Mouse (Mus musculus) heart, embryonic 13.5 days (tissue): ENCODE data around the gene Zfp143. TPM values are rescaled to one million over a fixed set of nuclear protein-coding genes. Genes with fewer than 3 reads are reported as not detected.
A peak's percentile ranks its signal among the peaks of the same experiment; 100 is the strongest.
"Not testable (repeated sequence)": the region's sequence is repeated elsewhere in the genome, so short reads cannot be mapped to it uniquely, and the experiment has no call there.

Experiments used
- ATAC-seq: fragments of 200-750 bp; cut with Nextera tagmentation; 2 replicates; pipeline ENCODE4 v1.8.0; 2017; ENCODE audit warnings: moderate TSS enrichment; ENCODE audit not compliant: insufficient number of reproducible peaks, low FRiP score, low TSS enrichment; ENCODE audit errors: extremely low read depth
- H3K27ac ChIP-seq: fragments of 300-500 bp; sonication (generic); replicated peaks from 2 replicates; pipeline ENCODE4 v1.5.1; 2015; ENCODE audit warnings: moderate library complexity, mild to moderate bottlenecking, inconsistent platforms
- H3K27me3 ChIP-seq: fragments of 300-500 bp; sonication (generic); replicated peaks from 2 replicates; pipeline ENCODE4 v1.6.1; 2015; ENCODE audit warnings: mild to moderate bottlenecking, inconsistent platforms
- H3K36me3 ChIP-seq: fragments of 300-500 bp; sonication (generic); 2 replicates; pipeline ENCODE4 v1.6.1; 2015; ENCODE audit warnings: mild to moderate bottlenecking, inconsistent platforms
- H3K4me1 ChIP-seq: fragments of 300-500 bp; sonication (generic); 2 replicates; pipeline ENCODE4 v1.6.1; 2015; ENCODE audit warnings: inconsistent platforms
- H3K4me2 ChIP-seq: fragments of 300-500 bp; sonication (generic); 2 replicates; pipeline ENCODE4 v1.6.1; 2015; ENCODE audit warnings: inconsistent platforms, mild to moderate bottlenecking, moderate library complexity
- H3K4me3 ChIP-seq: fragments of 300-500 bp; sonication (generic); 2 replicates; pipeline ENCODE4 v1.5.1; 2015; ENCODE audit warnings: moderate library complexity, mild to moderate bottlenecking, inconsistent platforms
- H3K9ac ChIP-seq: fragments of 300-500 bp; sonication (generic); 2 replicates; pipeline ENCODE4 v1.6.1; 2015; ENCODE audit warnings: inconsistent platforms, mild to moderate bottlenecking, moderate library complexity
- H3K9me3 ChIP-seq: fragments of 300-500 bp; sonication (generic); 2 replicates; pipeline ENCODE4 v1.6.1; 2016; ENCODE audit warnings: inconsistent platforms
- WGBS: fragments of 180-500 bp; shearing (Covaris S2); methylation state at CpG from one replicate; pipeline ENCODE4 v1.1.7; 2015; ENCODE audit warnings: mixed read lengths; 5-methylcytosine and 5-hydroxymethylcytosine counted together
- polyA plus RNA-seq: library from polyadenylated mRNA; unstranded; fragments of >200 nt; fragmentation: Nextera tagmentation; extraction: Ambion mirVana; gene quantifications from 2 replicates; pipeline ENCODE4 v1.2.1, GENCODE M21; 2015

The Zfp143 gene
- polyA plus RNA-seq, 1 experiment from 2014 or later, result 13.4 TPM

GRCm38 (mm10) chr7:110097106-110097793 is 36.2 kb downstream of the Zfp143 start:
- no peaks in the 10 kb centered on the region for H3K9me3 ChIP-seq
- peaks cover 48% of the 10 kb centered on the region for H3K36me3 ChIP-seq
- H3K27ac ChIP-seq, result no peak overlapping the region; the same call in 1 of the 2 replicates
- WGBS, result 55% methylated on average over 7 of the region's 7 CpGs
- H3K4me3 ChIP-seq, result no peak overlapping the region
- H3K27me3 ChIP-seq, result no peaks in the 10 kb centered on the region
- peak overlapping the region; percentile 21; the same call in 1 of the 2 replicates for H3K9ac ChIP-seq
- ATAC-seq, result no peak
- H3K4me2 ChIP-seq, result no peak overlapping the region
- peaks cover 8% of the 10 kb centered on the region for H3K4me1 ChIP-seq

- H3K4me3 ChIP-seq, result no peak overlapping the region
- H3K9me3 ChIP-seq, result no peaks in the 10 kb centered on the region
- H3K36me3 ChIP-seq, result peaks cover 12% of the 10 kb centered on the region
- no peak overlapping the region for H3K9ac ChIP-seq
- H3K4me2 ChIP-seq, result no peak overlapping the region
- H3K4me1 ChIP-seq, result peaks cover 8% of the 10 kb centered on the region
- no peaks in the 10 kb centered on the region for H3K27me3 ChIP-seq
- no peak overlapping the region for H3K27ac ChIP-seq
- ATAC-seq, result no peak
- 54% methylated on average over 6 of the region's 6 CpGs for WGBS
Observed at GRCm38 (mm10) chr7:110100854-110101253, 39.8 kb downstream of the Zfp143 start.

GRCm38 (mm10) chr7:110101266-110101665 is 40.2 kb downstream of the Zfp143 start:
- H3K27me3 ChIP-seq, result no peaks in the 10 kb centered on the region
- H3K4me3 ChIP-seq, result no peak overlapping the region
- H3K4me2 ChIP-seq, result no peak overlapping the region
- H3K4me1 ChIP-seq, result peaks cover 8% of the 10 kb centered on the region
- H3K27ac ChIP-seq, result no peak overlapping the region
- peaks cover 7% of the 10 kb centered on the region for H3K36me3 ChIP-seq
- no peak overlapping the region for H3K9ac ChIP-seq
- ATAC-seq, result no peak
- no peaks in the 10 kb centered on the region for H3K9me3 ChIP-seq
- 72% methylated on average over 5 of the region's 5 CpGs for WGBS

GRCm38 (mm10) chr7:110105041-110105440 is 44.0 kb downstream of the Zfp143 start:
- no peaks in the 10 kb centered on the region for H3K27me3 ChIP-seq
- no peaks in the 10 kb centered on the region for H3K36me3 ChIP-seq
- no peak overlapping the region for H3K4me3 ChIP-seq
- H3K27ac ChIP-seq, result no peak overlapping the region
- WGBS, result 81% methylated on average over 5 of the region's 5 CpGs
- no peaks in the 10 kb centered on the region for H3K9me3 ChIP-seq
- H3K9ac ChIP-seq, result no peak overlapping the region
- no peak overlapping the region for H3K4me2 ChIP-seq
- H3K4me1 ChIP-seq, result peaks cover 17% of the 10 kb centered on the region
- ATAC-seq, result no peak

GRCm38 (mm10) chr7:110106633-110107032 is 45.6 kb downstream of the Zfp143 start:
- WGBS, result 46% methylated on average over 3 of the region's 3 CpGs
- H3K36me3 ChIP-seq, result no peaks in the 10 kb centered on the region
- no peak overlapping the region for H3K4me2 ChIP-seq
- no peak overlapping the region for H3K4me3 ChIP-seq
- H3K27me3 ChIP-seq, result no peaks in the 10 kb centered on the region
- no peak for ATAC-seq
- H3K4me1 ChIP-seq, result peaks cover 22% of the 10 kb centered on the region
- H3K27ac ChIP-seq, result no peak overlapping the region
- H3K9me3 ChIP-seq, result no peaks in the 10 kb centered on the region
- no peak overlapping the region for H3K9ac ChIP-seq

- Histone ChIP-seq H3K4me2 (peak overlapping the region; percentile 62), H3K4me1 (peaks cover 22% of the 10 kb centered on the region), H3K27ac (peak overlapping the region; percentile 84; the same call in 1 of the 2 replicates)
- not testable (repeated sequence) for H3K27me3 ChIP-seq, H3K4me3 ChIP-seq, H3K36me3 ChIP-seq, H3K9ac ChIP-seq, ATAC-seq, H3K9me3 ChIP-seq
- WGBS, result 90% methylated on average over 3 of the region's 3 CpGs
Observed at GRCm38 (mm10) chr7:110108524-110108923, 47.5 kb downstream of the Zfp143 start.

GRCm38 (mm10) chr7:110108967-110109610 is 48.1 kb downstream of the Zfp143 start:
- Histone ChIP-seq H3K4me2 (peak overlapping the region; percentile 62), H3K9ac (peak overlapping the region; percentile 75), H3K4me1 (peaks cover 22% of the 10 kb centered on the region), H3K4me3 (peak overlapping the region; percentile 27), H3K9me3 (no peaks in the 10 kb centered on the region), H3K27me3 (no peaks in the 10 kb centered on the region), H3K36me3 (no peaks in the 10 kb centered on the region), H3K27ac (peak overlapping the region; percentile 84)
- ATAC-seq, result peak; percentile 58; the same call in 1 of the 2 replicates
- WGBS, result 7% methylated on average over 11 of the region's 11 CpGs

- Histone ChIP-seq H3K4me2 (peak overlapping the region; percentile 62; the same call in 1 of the 2 replicates), H3K36me3 (no peaks in the 10 kb centered on the region), H3K27me3 (no peaks in the 10 kb centered on the region), H3K4me3 (no peak overlapping the region), H3K4me1 (peaks cover 26% of the 10 kb centered on the region), H3K27ac (peak overlapping the region; percentile 84), H3K9ac (peak overlapping the region; percentile 75), H3K9me3 (no peaks in the 10 kb centered on the region)
- WGBS, result 17% methylated on average over 4 of the region's 4 CpGs
- no peak for ATAC-seq
Observed at GRCm38 (mm10) chr7:110110061-110110656, 49.1 kb downstream of the Zfp143 start.

- ATAC-seq, result no peak
- H3K4me1 ChIP-seq, result peaks cover 38% of the 10 kb centered on the region
- no peaks in the 10 kb centered on the region for H3K9me3 ChIP-seq
- no peak overlapping the region for H3K9ac ChIP-seq
- no peak overlapping the region for H3K4me2 ChIP-seq
- H3K36me3 ChIP-seq, result no peaks in the 10 kb centered on the region
- H3K27ac ChIP-seq, result no peak overlapping the region
- 27% methylated on average over 5 of the region's 5 CpGs for WGBS
- no peaks in the 10 kb centered on the region for H3K27me3 ChIP-seq
- no peak overlapping the region for H3K4me3 ChIP-seq
Observed at GRCm38 (mm10) chr7:110114699-110115098, 53.7 kb downstream of the Zfp143 start.

GRCm38 (mm10) chr7:110116731-110117291 is 55.8 kb downstream of the Zfp143 start:
- Histone ChIP-seq H3K27ac (no peak overlapping the region), H3K4me1 (peaks cover 44% of the 10 kb centered on the region), H3K4me2 (no peak overlapping the region), H3K9ac (no peak overlapping the region), H3K9me3 (no peaks in the 10 kb centered on the region), H3K4me3 (no peak overlapping the region), H3K36me3 (no peaks in the 10 kb centered on the region), H3K27me3 (no peaks in the 10 kb centered on the region)
- WGBS, result 52% methylated on average over 1 of the region's 1 CpGs
- no peak for ATAC-seq

GRCm38 (mm10) chr7:110118448-110118847 is 57.4 kb downstream of the Zfp143 start:
- Histone ChIP-seq H3K9ac (no peak overlapping the region), H3K4me2 (no peak overlapping the region), H3K9me3 (no peaks in the 10 kb centered on the region), H3K36me3 (no peaks in the 10 kb centered on the region), H3K27ac (peak overlapping the region; percentile 78), H3K27me3 (no peaks in the 10 kb centered on the region), H3K4me3 (no peak overlapping the region), H3K4me1 (peaks cover 47% of the 10 kb centered on the region)
- ATAC-seq, result no peak
- WGBS, result 41% methylated on average over 2 of the region's 2 CpGs
